Mouse (Mus musculus) kidney, embryonic 14.5 days (tissue): ENCODE data around the gene G3bp1. TPM values are rescaled to one million over a fixed set of nuclear protein-coding genes. Genes with fewer than 3 reads are reported as not detected.

Source experiments
- ATAC-seq: fragments of 200-750 bp; cut with Nextera tagmentation; 2 replicates; pipeline ENCODE4 v1.8.0; 2017; ENCODE audit warnings: moderate number of reproducible peaks, mild to moderate bottlenecking, moderate TSS enrichment, moderate library complexity; ENCODE audit not compliant: low FRiP score, low TSS enrichment
- H3K27ac ChIP-seq: fragments of 300-500 bp; sonication (generic); 2 replicates; pipeline ENCODE4 v1.5.1; 2014; ENCODE audit warnings: low read depth, mild to moderate bottlenecking, low read length, moderate library complexity, mixed read lengths
- H3K27me3 ChIP-seq: fragments of 300-500 bp; sonication (generic); 2 replicates; pipeline ENCODE4 v1.6.1; 2014; ENCODE audit warnings: mild to moderate bottlenecking, low read length; ENCODE audit not compliant: control insufficient read depth, insufficient read depth
- H3K36me3 ChIP-seq: fragments of 300-500 bp; sonication (generic); 2 replicates; pipeline ENCODE4 v1.6.1; 2014; ENCODE audit warnings: low read length, mixed read lengths; ENCODE audit not compliant: control insufficient read depth, insufficient read depth
- H3K4me1 ChIP-seq: fragments of 300-500 bp; sonication (generic); 2 replicates; pipeline ENCODE4 v1.6.1; 2014; ENCODE audit warnings: low read length, mixed read lengths; ENCODE audit not compliant: control insufficient read depth, insufficient read depth
- H3K4me2 ChIP-seq: fragments of 300-500 bp; sonication (generic); replicated peaks from 2 replicates; pipeline ENCODE4 v1.6.1; 2014; ENCODE audit warnings: low read depth, mild to moderate bottlenecking, low read length
- H3K4me3 ChIP-seq: fragments of 300-500 bp; sonication (generic); 2 replicates; pipeline ENCODE4 v1.5.1; 2014; ENCODE audit warnings: mild to moderate bottlenecking, low read length
- H3K9ac ChIP-seq: fragments of 300-500 bp; sonication (generic); 2 replicates; pipeline ENCODE4 v1.6.1; 2014; ENCODE audit warnings: low read depth, mild to moderate bottlenecking, low read length, moderate library complexity
- H3K9me3 ChIP-seq: fragments of 300-500 bp; sonication (generic); 2 replicates; pipeline ENCODE4 v1.6.1; 2016; ENCODE audit warnings: low read length; ENCODE audit not compliant: control insufficient read depth
- WGBS: fragments of 180-500 bp; shearing (Covaris S2); extraction: QIAGEN DNeasy Blood & Tissue Kit; methylation state at CpG from one replicate; pipeline ENCODE4 v1.1.7; 2014; 5-methylcytosine and 5-hydroxymethylcytosine counted together
- microRNA-seq: library from miRNA; unstranded; fragments of <30 nt; microRNA quantifications from one replicate; pipeline ENCODE4, GENCODE M21; 2016
- polyA plus RNA-seq: library from polyadenylated mRNA; unstranded; fragments of >200 nt; fragmentation: Nextera tagmentation; extraction: Ambion mirVana; gene quantifications from 2 replicates; pipeline ENCODE4 v1.2.1, GENCODE M21; 2014

G3bp1 gene
- polyA plus RNA-seq, 1 experiment from 2014 or later = 230 TPM

DNA sequence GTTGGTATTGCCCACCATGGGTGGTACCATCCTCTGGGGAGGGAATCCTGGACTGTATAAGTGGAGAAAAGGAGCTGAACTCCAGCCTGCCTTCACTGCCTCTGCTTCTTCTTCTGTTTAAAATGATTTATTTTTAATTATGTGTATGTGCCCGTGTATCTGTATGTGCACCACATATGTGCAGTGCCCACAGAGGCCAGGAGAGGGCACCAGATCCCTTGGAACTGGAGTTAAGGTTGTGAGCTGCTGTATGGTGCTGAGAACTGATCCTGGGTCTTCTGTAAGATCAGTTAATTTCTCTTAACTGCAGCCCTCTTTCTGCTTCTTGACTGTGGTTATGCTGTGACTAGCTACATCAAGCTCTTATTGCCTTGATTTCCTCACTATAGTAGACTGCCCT lies 76.2 kb downstream of the G3bp1 start:
- Histone ChIP-seq H3K27ac (no peak overlapping the region), H3K4me2 (no peak overlapping the region), H3K4me3 (no peak overlapping the region), H3K9me3 (no peaks in the 10 kb centered on the region), H3K36me3 (no peaks in the 10 kb centered on the region), H3K9ac (no peak overlapping the region), H3K4me1 (no peaks in the 10 kb centered on the region), H3K27me3 (no peaks in the 10 kb centered on the region)
- ATAC-seq = no peak
- whole genome bisulfite sequencing = 78% methylated on average over 1 of the region's 1 CpGs

Small RNA genes within 50 kb of the gene (microRNA-seq; reads per million reads assigned to microRNA genes)
- gene Mir7652 = not detected

Other genes with a start within 250 kb of the G3bp1 start
- 0.04 and 0.16 TPM in 2 replicates for gene Fat2, start 133.1 kb upstream of the G3bp1 start, polyA plus RNA-seq
- gene Sparc, start 46.5 kb upstream of the G3bp1 start, polyA plus RNA-seq = 817 and 919 TPM in 2 replicates
- gene Atox1, start 8.4 kb upstream of the G3bp1 start, polyA plus RNA-seq = 389 and 470 TPM in 2 replicates
- not detected in 2 replicates for gene Glra1, start 138.5 kb downstream of the G3bp1 start, polyA plus RNA-seq